34 mouse cellular contexts compared by ENCODE assay signal in the genomic region with DNA sequence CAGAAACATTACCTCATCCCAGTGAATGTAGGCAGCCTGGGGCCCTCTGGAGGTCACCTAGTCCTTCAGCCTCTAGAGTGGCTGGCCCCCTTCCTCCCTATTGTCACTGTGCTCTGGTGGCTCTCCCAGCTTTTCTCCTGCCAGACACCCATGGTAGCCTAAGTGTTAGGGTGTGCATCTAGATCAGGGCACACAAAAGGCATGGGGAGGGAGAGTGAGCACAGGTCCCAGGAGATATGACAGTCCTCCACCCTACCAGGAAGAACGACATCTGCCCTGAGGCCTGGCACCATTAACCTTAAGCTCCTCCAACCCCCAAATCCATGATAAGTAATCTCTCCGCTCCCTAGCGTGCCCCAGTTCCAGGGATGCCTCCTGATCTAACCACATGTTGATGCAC. TPM values are rescaled to one million over a fixed set of nuclear protein-coding genes. Genes with fewer than 3 reads are reported as not detected.
DNase-seq lines count a peak whose midpoint lies in the region; ATAC-seq and TF ChIP-seq lines count a peak whose summit lies in the region.
"Had no signal": no experiment of that assay in that cellular context is flagged by ENCODE, and none has a peak within 500 bp of the region (broad histone marks: within the 10 kb centered on the region; RNA-seq: fewer than 3 reads in every experiment).

No protein-coding gene starts in this region.

- no peak overlapping the region for H3K4me2 ChIP-seq in liver, postnatal 0 days (ENCODE audit: low read depth, low read length)
- no peak overlapping the region for H3K4me2 ChIP-seq in liver, embryonic 12.5 days
- H3K4me2 ChIP-seq: embryonic facial prominence, embryonic 13.5 days; forebrain, embryonic 15.5 days; hindbrain, embryonic 13.5 days had no signal

- no peaks in the 10 kb centered on the region for H3K9me3 ChIP-seq in liver, postnatal 0 days (ENCODE audit: low read length)
- no peaks in the 10 kb centered on the region for H3K9me3 ChIP-seq in liver, embryonic 12.5 days (replicated peaks)
- H3K9me3 ChIP-seq: embryonic facial prominence, embryonic 10.5 days; embryonic facial prominence, embryonic 13.5 days; forebrain, embryonic 15.5 days; heart, embryonic 10.5 days; heart, embryonic 13.5 days; hindbrain, embryonic 13.5 days had no signal

- no peak for ATAC-seq in liver, postnatal 0 days
- ATAC-seq in liver, embryonic 12.5 days = peak; percentile 36; the same call in 1 of the 2 replicates
- ATAC-seq in megakaryocyte progenitor cell, adult 5-6 weeks (replicated peaks; ENCODE audit: poor library complexity) = 0 out of 2 replicates have a peak, but pooled peaks have one; percentile 14
- ATAC-seq: activated CD4-positive, CD25-positive, alpha-beta regulatory T cell, adult 4 months; CD4-positive, CD25-positive, alpha-beta regulatory T cell, adult 4 months; forebrain, embryonic 15.5 days; hindbrain, embryonic 16.5 days had no signal

- peaks cover 3% of the 10 kb centered on the region; the same call in 1 of the 2 replicates for H3K4me1 ChIP-seq in liver, postnatal 0 days (ENCODE audit: insufficient read depth)
- peaks cover 23% of the 10 kb centered on the region for H3K4me1 ChIP-seq in liver, embryonic 12.5 days

- TF ChIP-seq CTCF in liver, postnatal 0 days (IDR thresholded peaks at IDR 0.05; ENCODE audit: low read depth) = no peak

- TF ChIP-seq EP300 in liver, postnatal 0 days (IDR thresholded peaks at IDR 0.05; ENCODE audit: low read depth) = no peak

- intact Hi-C loops in heart, postnatal 25 days (cut with DNase I) = no loop called here

- peak; percentile 11 for DNase-seq in liver
- DNase-seq in liver, postnatal 0 days = no peak
- peak; percentile 13 for DNase-seq in urinary bladder, adult 2 months (ENCODE audit: low spot score)
- DNase-seq in urinary bladder, postnatal 14 days (ENCODE audit: low spot score) = no peak
- DNase-seq in heart, postnatal 25 days (ENCODE audit: low spot score) = no peak
- no peak for DNase-seq in spleen, adult 12 weeks (ENCODE audit: low spot score)
- DNase-seq: adrenal gland, adult 8-10 months; adrenal gland, postnatal 25 days; cerebellum, adult 11-12 months; cerebellum, adult 8-10 months; cerebellum, postnatal 10 days; cerebellum, postnatal 36 days; embryo, embryonic 11 days; gastrocnemius, postnatal 10 days; gastrocnemius, postnatal 36 days; heart, postnatal 14 days had no signal

- H3K27me3 ChIP-seq in liver, postnatal 0 days (ENCODE audit: insufficient read depth, low read length) = peaks cover 22% of the 10 kb centered on the region
- peaks cover 55% of the 10 kb centered on the region for H3K27me3 ChIP-seq in liver, embryonic 12.5 days (replicated peaks)

- no peak overlapping the region for H3K9ac ChIP-seq in liver, postnatal 0 days (replicated peaks)
- no peak overlapping the region for H3K9ac ChIP-seq in liver, embryonic 12.5 days
- H3K9ac ChIP-seq: embryonic facial prominence, embryonic 13.5 days; forebrain, embryonic 15.5 days; heart, embryonic 13.5 days; hindbrain, embryonic 13.5 days had no signal

- no peak overlapping the region for H3K4me3 ChIP-seq in liver, postnatal 0 days (ENCODE audit: low read depth, low read length)
- no peak overlapping the region for H3K4me3 ChIP-seq in liver, embryonic 12.5 days
- H3K4me3 ChIP-seq: embryonic facial prominence, embryonic 10.5 days; embryonic facial prominence, embryonic 13.5 days; erythroblast, embryonic 14.5 days; forebrain, embryonic 15.5 days; heart, adult 2 months; heart, embryonic 10.5 days; heart, embryonic 13.5 days; hindbrain, embryonic 13.5 days had no signal

- WGBS in liver, postnatal 0 days (ENCODE audit: insufficient replicate concordance) = 50% methylated on average over 3 of the region's 3 CpGs
- 33% methylated on average over 3 of the region's 3 CpGs for WGBS in liver, embryonic 12.5 days (ENCODE audit: insufficient replicate concordance)

- no peak overlapping the region for H3K27ac ChIP-seq in liver, postnatal 0 days (ENCODE audit: low read depth)
- H3K27ac ChIP-seq in liver, embryonic 12.5 days = no peak overlapping the region
- H3K27ac ChIP-seq: embryonic facial prominence, embryonic 10.5 days; embryonic facial prominence, embryonic 13.5 days; forebrain, embryonic 15.5 days; heart, adult 2 months; heart, embryonic 13.5 days; hindbrain, embryonic 13.5 days had no signal

- H3K36me3 ChIP-seq in liver, postnatal 0 days (replicated peaks; ENCODE audit: insufficient read depth, low read length) = no peaks in the 10 kb centered on the region; the same call in none of the 2 replicates
- H3K36me3 ChIP-seq in liver, embryonic 12.5 days = peaks cover 24% of the 10 kb centered on the region
- H3K36me3 ChIP-seq: forebrain, embryonic 15.5 days had no signal

RNA-seq across cellular contexts. Expression of gene Gng13, which starts 1.3 kb away (rescaled TPM):
- polyA plus RNA-seq in liver, postnatal 0 days (2015; fragmentation: Nextera tagmentation; extraction: Ambion mirVana) = 0.39 TPM in 1 of 2 replicates, not detected in the other
- not detected in 2 replicates for polyA plus RNA-seq in urinary bladder, adult 2 months (2012; rRNA removed)
- 1.2 and 1.4 TPM in 2 replicates for polyA plus RNA-seq in liver, embryonic 12.5 days (2016; fragmentation: Nextera tagmentation; extraction: Ambion mirVana)
- total RNA-seq in megakaryocyte progenitor cell, adult 5-6 weeks (2015) = not detected in 2 replicates
- 0.34 TPM in 1 of 2 replicates, not detected in the other for total RNA-seq in megakaryocyte progenitor cell, adult 5-6 weeks (2017)
- total RNA-seq in heart, postnatal 25 days (2021) = under 1 TPM in 1 of 2 experiments, not detected in 1; 0.70 TPM
- total RNA-seq: adrenal gland, postnatal 25 days; gastrocnemius, adult 18-20 months; gastrocnemius, postnatal 10 days; gastrocnemius, postnatal 36 days; granulocyte monocyte progenitor cell, adult 5-6 weeks; hematopoietic stem cell, adult 5-6 weeks had no signal
- polyA plus RNA-seq: activated CD4-positive, CD25-positive, alpha-beta regulatory T cell, adult 4 months; C2C12; CD4-positive, CD25-positive, alpha-beta regulatory T cell, adult 4 months; erythroblast, embryonic 14.5 days had no signal

RNA-seq across cellular contexts. Expression of gene Chtf18, which starts 11.6 kb away (rescaled TPM):
- polyA plus RNA-seq in liver, postnatal 0 days (2015; fragmentation: Nextera tagmentation; extraction: Ambion mirVana) = 7.4 TPM in 2 replicates
- polyA plus RNA-seq in urinary bladder, adult 2 months (2012; rRNA removed) = 2.2 TPM in 2 replicates
- 33.3 and 37.6 TPM in 2 replicates for polyA plus RNA-seq in liver, embryonic 12.5 days (2016; fragmentation: Nextera tagmentation; extraction: Ambion mirVana)
- total RNA-seq in megakaryocyte progenitor cell, adult 5-6 weeks (2015) = 12.9 and 19.0 TPM in 2 replicates
- 27.0 and 30.2 TPM in 2 replicates for total RNA-seq in megakaryocyte progenitor cell, adult 5-6 weeks (2017)
- 1 to 10 TPM; 1.6 to 1.9 TPM for total RNA-seq in heart, postnatal 25 days (2021)

RNA-seq across cellular contexts. Expression of gene Rpusd1, which starts 11.8 kb away (rescaled TPM):
- 3.8 and 3.9 TPM in 2 replicates for polyA plus RNA-seq in liver, postnatal 0 days (2015; fragmentation: Nextera tagmentation; extraction: Ambion mirVana)
- 16.2 and 21.7 TPM in 2 replicates for polyA plus RNA-seq in urinary bladder, adult 2 months (2012; rRNA removed)
- polyA plus RNA-seq in liver, embryonic 12.5 days (2016; fragmentation: Nextera tagmentation; extraction: Ambion mirVana) = 8.8 and 10.3 TPM in 2 replicates
- total RNA-seq in megakaryocyte progenitor cell, adult 5-6 weeks (2015) = 5.5 and 5.7 TPM in 2 replicates
- 1.6 and 6.0 TPM in 2 replicates for total RNA-seq in megakaryocyte progenitor cell, adult 5-6 weeks (2017)
- 1 to 10 TPM; 5.3 to 5.6 TPM for total RNA-seq in heart, postnatal 25 days (2021)

RNA-seq across cellular contexts. Expression of gene Mslnl, which starts 20.2 kb away (rescaled TPM):
- not detected in 2 replicates for polyA plus RNA-seq in liver, postnatal 0 days (2015; fragmentation: Nextera tagmentation; extraction: Ambion mirVana)
- polyA plus RNA-seq in urinary bladder, adult 2 months (2012; rRNA removed) = 0.73 and 1.1 TPM in 2 replicates
- polyA plus RNA-seq in liver, embryonic 12.5 days (2016; fragmentation: Nextera tagmentation; extraction: Ambion mirVana) = not detected in 2 replicates
- not detected in 2 replicates for total RNA-seq in megakaryocyte progenitor cell, adult 5-6 weeks (2015)
- total RNA-seq in megakaryocyte progenitor cell, adult 5-6 weeks (2017) = not detected in 2 replicates
- not detected for total RNA-seq in heart, postnatal 25 days (2021)
- total RNA-seq: adrenal gland, postnatal 25 days; gastrocnemius, adult 18-20 months; gastrocnemius, postnatal 10 days; gastrocnemius, postnatal 36 days; granulocyte monocyte progenitor cell, adult 5-6 weeks; heart, adult 2 months; heart, postnatal 14 days; hematopoietic stem cell, adult 5-6 weeks had no signal
- polyA plus RNA-seq: brain, embryonic 14.5 days; C2C12; CD4-positive, CD25-positive, alpha-beta regulatory T cell, adult 4 months; embryonic facial prominence, embryonic 13.5 days; erythroblast, embryonic 14.5 days; forebrain, embryonic 15.5 days; heart, embryonic 10.5 days; heart, embryonic 13.5 days; hindbrain, embryonic 13.5 days; hindbrain, embryonic 16.5 days had no signal

RNA-seq across cellular contexts. Expression of gene Msln, which starts 38.6 kb away (rescaled TPM):
- 12.3 and 14.7 TPM in 2 replicates for polyA plus RNA-seq in liver, postnatal 0 days (2015; fragmentation: Nextera tagmentation; extraction: Ambion mirVana)
- polyA plus RNA-seq in urinary bladder, adult 2 months (2012; rRNA removed) = 11.1 and 29.7 TPM in 2 replicates
- 0.26 and 0.30 TPM in 2 replicates for polyA plus RNA-seq in liver, embryonic 12.5 days (2016; fragmentation: Nextera tagmentation; extraction: Ambion mirVana)
- 0.46 TPM in 1 of 2 replicates, not detected in the other for total RNA-seq in megakaryocyte progenitor cell, adult 5-6 weeks (2015)
- total RNA-seq in megakaryocyte progenitor cell, adult 5-6 weeks (2017) = not detected in 2 replicates
- total RNA-seq in heart, postnatal 25 days (2021) = 10 to 100 TPM; 21.2 to 28.5 TPM
- total RNA-seq: granulocyte monocyte progenitor cell, adult 5-6 weeks; hematopoietic stem cell, adult 5-6 weeks had no signal
- polyA plus RNA-seq: activated CD4-positive, CD25-positive, alpha-beta regulatory T cell, adult 4 months; CD4-positive, CD25-positive, alpha-beta regulatory T cell, adult 4 months; erythroblast, embryonic 14.5 days had no signal

Comparison
In these comparisons a context has a peak if more than half of its experiments do, and no peak if none do; other contexts are left out.
1. DNase-seq: peak in liver (single experiment) and urinary bladder, adult 2 months (single experiment); none in liver, postnatal 0 days (single experiment), urinary bladder, postnatal 14 days (single experiment), heart, postnatal 25 days (single experiment) and spleen, adult 12 weeks (single experiment).